Mouse (Mus musculus): ENCODE data around the gene Sh3rf3.
"Not testable (repeated sequence)": the region's sequence is repeated elsewhere in the genome, so short reads cannot be mapped to it uniquely, and the experiment has no call there.

Gene Sh3rf3

DNA sequence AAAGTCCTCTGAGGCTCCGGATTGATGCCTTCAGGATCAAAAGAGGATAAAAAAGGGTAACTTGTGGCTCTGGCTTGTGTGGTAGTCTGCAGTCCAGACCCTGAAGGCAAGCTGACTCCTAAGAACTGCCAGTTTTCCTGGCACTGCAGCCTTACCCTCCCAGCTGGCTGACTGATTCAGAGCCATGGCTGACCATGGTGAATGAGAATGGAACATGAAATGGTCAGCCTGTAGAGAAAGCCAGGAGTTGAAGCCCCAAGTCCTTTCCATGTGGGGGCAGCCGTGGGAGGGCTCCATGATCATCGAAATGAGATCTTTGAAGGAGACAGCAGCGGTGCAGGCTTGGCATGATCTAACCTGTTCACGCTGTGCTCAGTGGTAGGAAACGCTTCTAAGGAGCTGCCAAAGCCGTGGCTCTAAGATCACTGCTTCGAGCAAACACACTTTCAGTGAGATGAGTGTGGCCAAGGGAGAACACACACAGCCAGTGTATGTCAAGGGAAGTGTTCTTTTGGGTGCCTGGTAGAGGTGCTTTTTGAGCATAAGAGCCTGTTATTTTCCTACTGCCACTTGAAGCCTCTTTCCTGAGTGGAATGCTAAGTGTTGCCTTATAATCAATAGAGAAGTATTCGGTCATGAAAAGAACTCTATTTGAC is 168.6 kb downstream of the Sh3rf3 start:
- no peak for DNase-seq (ENCODE audit: low spot score in 2 of 2)

DNA sequence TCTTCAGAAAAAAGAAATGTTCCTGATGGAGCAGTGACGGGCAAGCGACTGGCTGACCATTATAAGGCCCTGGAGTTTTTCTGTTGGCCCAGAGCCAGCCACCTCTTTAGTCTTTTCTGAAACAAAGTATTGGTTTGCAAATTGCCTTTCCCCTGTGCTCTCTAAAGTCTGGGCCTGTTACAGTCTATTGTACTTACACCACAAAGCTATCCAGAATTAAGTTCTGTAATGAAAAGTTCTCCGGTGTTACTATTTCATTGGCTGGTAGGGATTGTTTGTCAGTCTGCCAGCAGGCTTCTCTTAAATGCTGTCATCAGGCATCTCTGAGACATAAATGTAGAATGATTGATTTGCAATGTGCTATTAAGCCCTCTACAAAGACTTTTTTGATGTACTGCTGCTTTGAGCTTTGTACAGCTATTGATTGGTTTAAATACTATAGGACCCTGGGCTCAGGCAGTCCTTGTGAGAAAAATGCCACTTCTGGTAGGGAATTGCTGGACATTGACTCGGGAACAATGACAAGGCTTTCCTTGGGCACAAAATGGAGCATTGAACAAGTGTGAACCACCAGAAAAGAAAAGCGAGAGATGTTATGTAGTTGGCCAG is 169.5 kb downstream of the Sh3rf3 start:
- no peak for DNase-seq (ENCODE audit: low spot score in 2 of 2)

DNA sequence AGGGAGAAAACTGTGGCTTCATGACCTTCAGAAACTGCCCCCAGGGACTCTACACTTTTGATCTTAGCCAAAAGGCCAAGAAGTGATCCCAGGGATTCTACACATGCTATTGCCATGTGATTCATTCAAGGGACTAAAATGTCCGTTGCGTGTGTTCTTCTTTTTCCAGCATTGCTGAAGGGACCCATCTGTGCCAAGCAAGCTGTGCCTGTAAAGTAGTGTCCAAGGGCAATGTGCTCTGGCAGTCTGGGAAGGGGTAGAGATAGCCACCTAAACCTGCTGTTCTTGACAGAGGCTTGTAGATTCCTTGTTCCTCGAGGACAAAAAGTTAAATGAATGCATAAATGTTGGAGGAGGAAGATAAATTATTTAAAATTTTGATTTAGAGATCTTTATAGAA is 178.5 kb downstream of the Sh3rf3 start:
- no peak for DNase-seq (ENCODE audit: low spot score in 2 of 2)

DNA sequence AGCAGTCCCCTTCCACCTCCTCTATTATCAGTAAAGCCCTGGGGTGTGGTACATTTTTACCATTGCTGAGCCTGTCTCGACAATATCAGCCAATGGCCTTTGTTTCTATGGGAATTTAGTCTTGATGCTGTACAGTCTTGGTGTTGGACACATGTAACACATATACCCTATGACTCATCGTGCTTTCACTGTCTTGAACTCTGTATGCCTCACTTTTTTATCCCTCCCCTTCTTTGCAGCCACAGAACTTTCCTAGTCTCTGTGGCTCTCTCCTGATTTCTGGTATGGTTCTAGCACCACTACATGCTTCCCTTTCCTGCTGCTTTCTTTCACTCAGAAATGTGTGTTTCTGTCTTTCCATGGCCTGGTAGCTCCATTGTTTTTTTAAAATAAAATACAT is 181.6 kb downstream of the Sh3rf3 start:
- no peak for DNase-seq (ENCODE audit: low spot score in 2 of 2)

DNA sequence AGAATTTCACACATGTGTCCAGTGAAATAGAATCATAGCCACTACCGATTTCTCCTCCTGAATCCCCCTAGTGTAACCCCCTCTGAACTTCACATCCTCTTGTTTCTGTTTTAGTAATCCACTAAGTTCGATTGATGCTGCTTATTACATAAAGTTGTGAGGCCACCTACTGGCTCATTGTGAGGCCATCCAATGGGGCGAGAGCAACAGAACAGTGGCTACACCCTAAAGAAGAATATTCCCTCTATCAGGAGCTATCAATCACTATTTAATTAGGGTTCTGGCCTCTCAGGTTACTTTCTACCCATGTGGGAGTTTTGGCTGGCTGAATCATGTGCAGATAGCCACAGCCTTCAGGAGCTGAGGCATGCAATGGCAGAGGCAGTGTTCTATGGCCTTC is 182.0 kb downstream of the Sh3rf3 start:
- DNase-seq (ENCODE audit: low spot score in 2 of 2), result no peak

DNA sequence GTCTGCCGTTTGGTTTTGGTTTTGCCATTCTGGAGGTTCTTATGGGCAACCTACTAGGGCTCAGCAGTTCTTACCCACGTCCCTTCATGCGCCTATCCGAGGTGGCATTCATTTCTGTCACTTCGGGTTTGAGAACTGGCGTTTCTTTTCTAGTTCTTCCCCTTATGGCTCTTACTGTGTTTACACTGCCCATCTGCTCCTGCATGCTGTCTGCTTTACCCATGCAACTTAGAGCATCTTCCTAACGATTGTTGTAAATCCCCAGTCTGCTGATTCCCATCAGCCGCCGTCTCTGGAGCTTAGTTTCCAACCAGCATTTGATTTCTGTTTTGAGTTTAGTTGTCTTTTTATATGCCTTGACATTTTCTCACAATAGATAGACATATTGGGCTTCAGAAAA is 189.2 kb downstream of the Sh3rf3 start:
- DNase-seq (ENCODE audit: low spot score in 2 of 2), result no peak

DNA sequence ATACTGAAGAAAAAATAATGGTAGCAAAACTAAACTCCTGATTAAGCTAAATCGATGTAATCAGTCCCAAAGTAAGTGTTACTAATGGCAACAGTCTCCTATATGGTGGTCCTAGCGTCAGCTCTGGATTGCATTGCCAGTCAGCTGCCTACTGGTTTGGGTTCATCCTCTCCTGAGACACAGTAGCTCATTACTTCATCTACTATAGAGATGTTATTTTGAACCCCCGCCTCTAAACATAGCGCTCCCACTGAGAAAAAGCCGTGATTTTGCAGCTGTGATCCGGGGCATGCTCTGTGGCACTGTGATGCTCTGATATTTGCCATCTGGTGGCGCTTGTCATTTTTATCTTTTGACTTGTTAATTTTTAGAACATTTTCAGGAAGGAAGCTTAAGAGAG is 198.3 kb downstream of the Sh3rf3 start:
- DNase-seq (ENCODE audit: low spot score in 2 of 2), result no peak

DNA sequence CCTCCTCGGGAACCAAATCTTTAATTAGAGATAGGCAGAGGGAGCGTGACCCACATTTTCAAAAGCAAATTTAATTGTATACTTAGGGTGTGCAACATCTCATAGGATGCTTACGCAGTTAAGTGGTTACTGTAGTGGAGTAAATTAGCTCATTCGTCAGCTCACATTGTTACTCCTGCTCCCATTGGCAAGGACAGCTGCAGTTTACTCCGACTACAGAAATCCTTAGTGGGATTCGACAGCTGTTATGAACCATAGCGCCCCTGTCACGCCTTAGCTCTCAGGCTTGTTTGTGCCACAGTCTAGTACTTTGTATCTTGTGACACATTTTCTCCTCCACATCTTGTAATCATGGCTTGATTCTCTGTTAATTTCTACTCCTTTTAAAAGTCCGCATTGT is 200.5 kb downstream of the Sh3rf3 start:
- DNase-seq (ENCODE audit: low spot score in 2 of 2), result no peak

DNA sequence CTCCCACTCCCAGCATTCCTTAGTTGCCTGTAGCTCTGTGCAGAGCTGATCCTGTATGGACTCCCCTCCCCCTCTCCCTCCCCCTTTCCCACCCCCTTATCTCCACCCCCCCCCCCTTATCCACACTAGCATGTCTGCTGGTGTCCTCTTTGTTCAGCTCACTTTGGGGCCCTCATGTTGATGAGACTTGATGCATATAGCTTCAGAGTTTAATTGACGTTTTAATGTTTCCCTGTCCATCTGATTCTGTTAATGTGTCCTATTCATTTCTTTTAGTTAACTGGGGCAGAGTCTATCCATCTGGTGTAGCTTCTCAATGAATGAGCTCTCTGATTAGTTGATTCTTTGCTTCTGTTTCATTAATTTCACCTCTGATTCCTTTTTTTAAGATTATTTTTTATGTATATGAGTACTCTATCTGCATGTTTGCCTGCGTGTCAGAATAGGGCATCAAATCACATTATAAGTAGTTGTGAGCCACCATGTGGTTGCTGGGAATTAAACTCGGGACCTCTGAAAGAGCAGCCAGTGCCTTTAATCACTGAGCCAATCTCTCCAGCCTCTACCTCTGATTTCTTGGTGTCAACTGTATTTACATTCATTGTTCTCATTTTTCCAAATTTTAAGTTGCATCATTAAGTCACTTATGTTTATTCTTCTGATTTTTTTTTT is 206.3 kb downstream of the Sh3rf3 start:
- no peak for DNase-seq (ENCODE audit: low spot score in 2 of 2)

DNA sequence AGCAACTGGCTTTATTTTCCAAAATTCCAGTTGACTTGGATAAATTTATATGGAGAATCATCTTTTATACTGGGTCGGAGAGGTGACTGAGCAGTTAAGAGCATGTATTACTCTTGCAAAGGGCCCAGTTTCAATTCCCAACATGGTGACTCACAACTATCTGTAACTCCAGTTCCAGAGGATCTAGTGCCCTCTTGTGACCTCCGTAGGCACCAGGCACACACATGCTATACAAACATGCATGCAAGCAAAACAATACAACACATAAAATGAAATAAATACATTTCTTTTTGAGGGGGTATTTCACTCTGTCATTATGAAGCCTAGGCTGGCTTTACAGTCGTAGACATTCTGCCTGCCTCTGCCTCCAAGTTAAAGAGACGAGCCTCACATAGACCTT is 237.3 kb downstream of the Sh3rf3 start:
- DNase-seq (ENCODE audit: low spot score in 2 of 2), result no peak

DNA sequence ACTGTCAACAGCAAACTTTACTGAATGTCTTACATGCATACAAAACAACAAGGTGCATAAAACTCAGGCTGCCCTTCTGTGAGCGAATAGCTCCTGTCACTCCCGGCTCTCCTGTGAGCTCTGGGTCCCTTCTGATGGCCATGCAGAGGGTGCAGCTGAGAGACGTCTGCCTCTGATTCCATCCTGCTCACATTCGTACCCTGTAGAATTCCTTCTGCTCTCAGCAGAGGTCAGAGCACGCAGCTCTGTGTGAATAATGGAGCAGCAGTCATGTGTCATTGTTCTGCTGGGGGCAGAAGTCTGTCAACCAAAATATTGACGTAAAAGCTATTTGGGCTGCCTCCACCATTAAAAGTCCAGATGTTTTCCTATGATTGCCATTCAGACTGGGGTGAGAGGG is 243.1 kb downstream of the Sh3rf3 start:
- DNase-seq (ENCODE audit: low spot score in 2 of 2), result no peak

DNA sequence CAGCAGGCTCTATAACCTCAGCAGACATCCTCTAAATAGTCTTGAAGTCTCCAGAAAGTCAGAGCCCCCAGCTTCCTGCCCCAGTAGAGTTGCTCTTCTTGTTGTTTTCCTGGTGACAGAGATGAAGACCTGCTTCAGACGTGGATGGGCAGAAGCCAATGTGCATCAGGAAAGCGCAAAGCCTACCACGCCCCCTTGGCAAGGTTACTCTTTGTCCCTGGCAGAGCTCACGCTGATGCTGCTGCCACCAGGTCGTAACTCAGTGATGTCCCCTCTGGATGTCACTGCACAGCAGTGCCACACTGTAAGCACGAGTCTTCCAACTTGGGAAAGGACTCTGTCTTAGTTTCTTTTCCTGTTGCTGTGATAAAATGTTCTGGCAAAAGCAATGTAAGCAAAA is 253.6 kb downstream of the Sh3rf3 start:
- no peak for DNase-seq (ENCODE audit: low spot score in 2 of 2)

DNA sequence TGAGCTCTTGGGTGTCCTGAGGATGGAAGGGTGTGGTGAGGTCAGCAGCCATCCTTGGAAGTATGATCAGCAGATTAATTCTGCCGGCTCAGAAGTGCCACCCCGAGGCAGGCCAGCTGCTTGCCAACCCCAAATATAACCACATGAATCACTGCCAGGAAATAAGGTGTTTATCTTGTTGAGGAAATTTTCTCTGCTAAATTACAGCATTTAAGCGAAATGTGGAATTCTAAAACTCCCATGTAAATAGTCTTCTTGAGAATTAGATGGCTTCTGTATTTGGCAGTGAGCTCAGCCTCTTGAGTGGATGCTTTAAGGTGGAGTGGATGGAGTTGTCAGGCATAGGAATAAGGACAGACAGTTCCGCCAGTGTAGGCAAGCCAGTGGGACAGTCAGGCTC is 259.7 kb downstream of the Sh3rf3 start:
- DNase-seq (ENCODE audit: low spot score in 2 of 2), result no peak

DNA sequence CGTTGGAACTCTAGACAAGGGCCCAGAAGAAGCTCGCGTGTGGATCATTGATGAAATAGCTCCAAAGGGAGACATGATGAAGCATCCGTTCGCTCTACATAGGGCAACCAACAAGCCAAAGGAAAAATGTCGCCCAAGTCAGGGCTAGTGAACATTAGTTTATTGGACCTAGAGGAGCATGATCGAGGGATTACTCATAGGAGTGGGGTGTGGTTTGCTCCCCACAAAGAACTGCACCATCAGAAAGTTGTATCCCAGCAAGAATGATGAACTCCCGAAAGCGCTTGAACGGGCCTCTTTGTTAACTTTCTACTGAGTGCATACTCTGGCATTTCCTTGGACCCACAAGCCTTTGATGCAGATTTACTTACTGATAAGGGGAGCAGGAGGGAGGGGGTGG is 263.5 kb downstream of the Sh3rf3 start:
- no peak for DNase-seq (ENCODE audit: low spot score in 2 of 2)

DNA sequence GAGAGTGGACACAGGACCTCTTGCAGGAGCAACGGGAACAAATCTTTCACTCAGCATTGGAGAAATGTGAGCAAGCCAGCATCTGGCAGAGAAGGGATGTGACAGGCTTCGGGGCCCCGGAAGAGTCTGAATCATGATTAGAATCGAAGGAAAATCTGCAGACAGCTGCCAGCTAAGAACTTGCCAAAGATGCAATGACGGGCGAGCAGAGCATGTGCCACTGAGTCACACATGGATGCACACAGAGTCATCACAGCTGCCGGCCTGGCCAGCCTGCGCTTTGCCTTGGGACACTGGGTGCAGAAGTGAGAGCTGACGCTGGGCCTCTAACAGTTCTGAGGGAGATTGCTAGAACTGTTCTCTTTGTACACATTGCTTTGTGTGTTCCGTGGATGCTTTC is 264.8 kb downstream of the Sh3rf3 start:
- peak; percentile 47 to 59 for DNase-seq (ENCODE audit: low spot score in 2 of 2)

DNA sequence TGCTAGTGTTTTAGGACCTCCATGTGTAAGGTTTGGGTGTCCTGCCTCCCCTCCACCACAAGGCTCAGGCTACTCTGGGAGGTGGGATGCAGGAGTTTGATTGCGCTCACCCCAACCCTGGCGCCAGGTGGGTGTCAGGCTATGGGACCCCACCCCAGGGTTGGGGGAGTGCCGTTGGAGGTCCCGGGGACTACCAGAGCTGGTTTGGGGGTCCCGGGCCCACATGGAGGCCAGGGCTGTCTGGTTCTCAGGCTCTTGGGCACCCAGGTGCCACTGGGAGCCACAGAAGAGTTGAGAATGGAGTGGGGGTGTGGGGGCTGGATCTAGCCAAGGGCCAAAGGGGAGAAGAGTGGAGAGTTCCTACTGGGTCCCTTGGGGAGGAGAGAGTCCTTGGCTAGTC is 272.4 kb downstream of the Sh3rf3 start:
- no peak for DNase-seq (ENCODE audit: low spot score in 2 of 2)

DNA sequence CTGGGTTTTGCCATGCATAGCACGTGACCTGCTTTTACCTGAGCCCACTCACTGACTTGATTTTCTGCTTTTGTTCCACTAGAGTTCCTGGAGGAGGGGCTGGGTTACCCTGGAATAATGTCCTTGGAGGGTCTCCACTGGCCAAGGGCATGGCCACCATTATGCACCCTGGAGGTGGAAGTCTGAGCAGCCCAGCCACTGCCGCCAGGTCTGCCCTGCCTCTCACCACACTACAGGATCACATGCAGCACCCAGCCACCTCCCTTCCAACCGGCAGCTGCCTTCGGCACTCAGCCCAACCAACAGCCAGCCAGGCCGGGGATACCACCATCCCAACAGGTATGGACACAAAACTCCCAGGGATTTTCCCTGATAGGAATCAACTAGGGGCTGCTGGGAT is 273.4 kb downstream of the Sh3rf3 start:
- DNase-seq (ENCODE audit: low spot score in 2 of 2), result no peak

DNA sequence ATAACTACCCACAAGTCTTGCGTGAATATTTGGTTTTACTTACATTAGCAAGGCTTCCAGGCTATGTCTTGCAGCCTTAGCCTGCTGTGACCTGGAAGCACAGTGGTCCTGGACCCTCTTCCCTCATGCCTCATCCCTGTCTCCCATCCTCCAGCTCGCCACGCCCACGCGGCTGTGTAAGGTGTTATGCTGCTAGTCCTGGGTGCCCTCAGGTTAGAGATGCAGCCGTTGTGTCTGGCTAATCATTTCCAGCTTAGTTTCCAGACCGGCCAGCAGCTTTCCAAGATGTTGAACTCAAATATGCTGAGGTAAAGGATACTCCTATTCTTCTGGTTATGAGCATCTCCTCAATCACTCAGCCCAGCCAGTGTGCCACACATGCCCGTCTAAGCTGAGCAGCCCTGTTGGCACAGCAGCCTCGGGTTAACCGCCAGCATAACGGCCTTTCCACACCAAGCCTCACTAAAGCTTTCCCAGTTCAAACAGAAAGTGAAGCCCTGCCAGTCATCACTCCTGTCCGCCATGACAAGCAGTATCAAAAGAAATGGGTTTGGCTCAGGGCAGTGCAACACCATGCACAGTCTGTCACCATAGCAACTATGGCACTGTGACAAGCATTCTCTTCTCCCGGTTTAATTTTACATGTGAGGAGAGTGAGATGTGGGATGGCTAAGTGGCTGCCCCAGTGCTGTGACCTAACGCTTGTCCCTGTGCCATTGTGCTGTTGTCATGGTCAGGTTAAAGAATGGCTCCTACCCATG is 276.9 kb downstream of the Sh3rf3 start:
- DNase-seq (ENCODE audit: low spot score in 2 of 2), result peak in 1 of 2 experiments; percentile 33

DNA sequence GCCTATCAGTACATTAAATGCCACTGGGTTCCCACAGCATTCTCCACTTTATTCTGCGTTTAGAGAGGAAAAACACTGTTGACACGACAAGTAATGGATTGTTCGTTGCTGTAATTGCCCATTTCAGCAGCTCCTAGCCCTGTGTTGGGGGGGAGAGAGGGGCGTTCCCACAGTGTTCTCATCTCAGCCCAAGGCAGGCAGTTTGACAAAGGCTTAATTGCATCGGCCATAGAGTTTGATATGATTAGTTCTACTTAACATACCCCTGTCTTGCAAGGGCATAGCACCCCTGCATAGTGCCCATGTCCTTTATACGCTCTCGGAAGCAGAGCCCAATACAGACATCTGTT is 277.4 kb downstream of the Sh3rf3 start:
- DNase-seq (ENCODE audit: low spot score in 2 of 2), result no peak

DNA sequence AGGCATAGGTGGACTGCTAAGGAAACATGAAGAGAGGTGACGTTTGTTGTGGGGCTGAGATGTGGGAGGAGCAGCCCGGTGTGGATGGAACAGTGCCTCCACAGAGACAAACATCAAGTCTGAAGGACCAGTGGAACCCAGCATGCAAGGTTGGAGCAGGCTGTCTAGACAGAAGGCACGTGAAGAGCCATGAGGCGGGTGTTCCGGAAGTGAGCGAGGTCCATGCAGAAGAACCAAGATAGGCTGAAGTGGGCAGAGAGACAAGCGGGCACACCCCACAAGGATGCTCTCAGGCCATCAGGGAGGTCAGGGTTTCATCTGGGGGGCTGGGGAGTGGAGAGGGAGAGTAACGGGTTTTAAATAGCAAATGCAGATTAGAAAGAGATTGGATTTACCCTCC is 278.4 kb downstream of the Sh3rf3 start:
- DNase-seq (ENCODE audit: low spot score in 2 of 2), result no peak

DNA sequence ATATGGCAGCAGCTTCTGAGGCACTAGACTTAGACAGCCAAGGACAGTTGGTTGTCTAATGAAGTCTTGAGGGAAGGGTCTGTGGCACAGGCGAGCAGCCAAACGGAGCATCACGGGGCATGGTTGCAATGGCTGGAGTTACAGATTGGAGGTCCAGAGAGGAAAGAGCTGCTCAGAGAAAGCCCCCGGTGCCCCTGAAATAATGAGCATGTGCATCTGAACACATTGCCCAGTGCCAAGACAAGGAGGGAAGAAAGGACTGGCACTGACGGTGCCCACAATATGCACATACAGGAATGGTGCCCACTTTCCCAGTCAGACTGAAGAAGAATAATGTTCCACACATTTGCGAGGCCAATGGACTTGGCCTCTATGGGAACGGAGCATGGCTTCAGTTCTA is 278.8 kb downstream of the Sh3rf3 start:
- no peak for DNase-seq (ENCODE audit: low spot score in 2 of 2)

DNA sequence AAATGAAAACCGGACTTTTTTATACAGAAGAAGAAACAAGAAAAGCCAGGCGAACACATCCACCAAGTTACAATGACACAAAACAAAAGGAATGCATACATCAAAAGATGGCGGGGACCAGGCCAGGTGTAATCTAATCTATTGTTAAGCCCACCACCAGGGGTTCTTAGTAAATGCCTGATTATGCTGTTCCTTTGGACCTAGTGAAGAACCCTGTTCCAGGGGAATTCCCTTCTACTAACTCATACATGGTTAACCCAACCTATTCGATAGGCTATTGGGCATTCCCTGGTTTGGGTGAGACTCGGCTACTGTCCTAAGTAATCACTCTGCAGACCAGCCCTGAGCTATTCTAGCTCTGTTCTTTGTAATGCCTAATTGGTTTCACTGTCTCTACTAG is 289.9 kb downstream of the Sh3rf3 start:
- DNase-seq (ENCODE audit: low spot score in 2 of 2), result not testable (repeated sequence)

DNA sequence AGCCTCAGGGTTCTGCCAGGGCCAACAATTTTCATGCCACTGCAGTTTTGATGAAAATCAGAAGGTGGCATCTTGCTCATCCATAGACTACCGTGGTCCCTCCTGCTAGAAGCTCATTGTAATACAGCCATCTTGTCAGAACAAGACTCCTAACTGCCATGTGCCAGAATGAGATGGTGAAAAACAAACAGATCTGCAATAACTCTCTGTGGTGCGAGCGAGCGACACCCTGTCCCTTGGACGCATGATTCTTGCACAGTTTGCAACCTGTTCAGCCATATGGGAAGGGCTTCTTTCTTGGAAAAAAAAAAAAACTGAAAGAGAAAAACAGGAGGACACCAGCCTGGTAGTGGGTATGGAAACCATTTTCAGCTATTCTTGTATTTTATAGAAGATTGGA is 291.5 kb downstream of the Sh3rf3 start:
- no peak for DNase-seq (ENCODE audit: low spot score in 2 of 2)
